Mouse (Mus musculus): Measurements from ENCODE around the gene Tm6sf1.

GRCm38 (mm10) chr7:81933601-81934266 is 74.9 kb downstream of the Tm6sf1 start:
- no peak for TF ChIP-seq CTCF (conservative IDR thresholded peaks at IDR 0.05 in 1 of 2, IDR thresholded peaks at IDR 0.05 in 1 of 2; ENCODE audit: low read depth in 2 of 2, low read length in 2 of 2)
- no peak for TF ChIP-seq USF1 (IDR thresholded peaks at IDR 0.05; ENCODE audit: low read depth, low read length)
- no peak for TF ChIP-seq MAX (IDR thresholded peaks at IDR 0.05; ENCODE audit: low read length)
- no peak for TF ChIP-seq POLR2A (IDR thresholded peaks at IDR 0.05; ENCODE audit: low read depth, low read length)
- TF ChIP-seq CHD2 (IDR thresholded peaks at IDR 0.05; ENCODE audit: low read length), result no peak
- TF ChIP-seq SMC3 (IDR thresholded peaks at IDR 0.05; ENCODE audit: low read depth, low read length), result no peak
- TF ChIP-seq EP300 (IDR thresholded peaks at IDR 0.05; ENCODE audit: low read length), result no peak
- no peak for TF ChIP-seq RCOR1 (conservative IDR thresholded peaks at IDR 0.05; ENCODE audit: low read depth, low read length)

Measured in CH12.LX (cell line).